Mouse (Mus musculus) embryonic facial prominence, embryonic 13.5 days (tissue): ENCODE data around the gene Socs7. TPM values are rescaled to one million over a fixed set of nuclear protein-coding genes. Genes with fewer than 3 reads are reported as not detected.

ENCODE experiments used
- ATAC-seq: fragments of 200-750 bp; cut with Nextera tagmentation; 2 replicates; pipeline ENCODE4 v1.8.0; 2017; ENCODE audit warnings: low read depth; ENCODE audit not compliant: insufficient number of reproducible peaks, insufficient read depth, low FRiP score, low TSS enrichment
- H3K27ac ChIP-seq: fragments of 300-500 bp; sonication (generic); 2 replicates; pipeline ENCODE4 v1.5.1; 2015; ENCODE audit warnings: moderate library complexity, mild to moderate bottlenecking, inconsistent platforms
- H3K27me3 ChIP-seq: fragments of 300-500 bp; sonication (generic); 2 replicates; pipeline ENCODE4 v1.6.1; 2015; ENCODE audit warnings: mild to moderate bottlenecking, inconsistent platforms
- H3K36me3 ChIP-seq: fragments of 300-500 bp; sonication (generic); 2 replicates; pipeline ENCODE4 v1.6.1; 2015; ENCODE audit warnings: mild to moderate bottlenecking, inconsistent platforms
- H3K4me1 ChIP-seq: fragments of 300-500 bp; sonication (generic); 2 replicates; pipeline ENCODE4 v1.6.1; 2015; ENCODE audit warnings: inconsistent platforms
- H3K4me2 ChIP-seq: fragments of 300-500 bp; sonication (generic); 2 replicates; pipeline ENCODE4 v1.6.1; 2015; ENCODE audit warnings: moderate library complexity, mild to moderate bottlenecking, inconsistent platforms
- H3K4me3 ChIP-seq: fragments of 300-500 bp; sonication (generic); 2 replicates; pipeline ENCODE4 v1.5.1; 2015; ENCODE audit warnings: mild to moderate bottlenecking, inconsistent platforms
- H3K9ac ChIP-seq: fragments of 300-500 bp; sonication (generic); 2 replicates; pipeline ENCODE4 v1.6.1; 2015; ENCODE audit warnings: mild to moderate bottlenecking, inconsistent platforms
- H3K9me3 ChIP-seq: fragments of 300-500 bp; sonication (generic); 2 replicates; pipeline ENCODE4 v1.6.1; 2016; ENCODE audit warnings: inconsistent platforms
- WGBS: fragments of 180-500 bp; shearing (Covaris S2); methylation state at CpG from one replicate; pipeline ENCODE4 v1.1.7; 2015; ENCODE audit warnings: mixed read lengths; 5-methylcytosine and 5-hydroxymethylcytosine counted together
- polyA plus RNA-seq: library from polyadenylated mRNA; unstranded; fragments of >200 nt; fragmentation: Nextera tagmentation; extraction: Ambion mirVana; gene quantifications from 2 replicates; pipeline ENCODE4 v1.2.1, GENCODE M21; 2015

Gene Socs7
- polyA plus RNA-seq, 1 experiment from 2014 or later = 5.3 TPM

GRCm38 (mm10) chr11:97331231-97332190, 30.8 kb upstream of the Socs7 start:
- Histone ChIP-seq H3K4me1 (peaks cover 7% of the 10 kb centered on the region), H3K9me3 (no peaks in the 10 kb centered on the region), H3K9ac (no peak overlapping the region), H3K4me2 (no peak overlapping the region), H3K36me3 (peaks cover 36% of the 10 kb centered on the region), H3K27ac (no peak overlapping the region; the same call in 1 of the 2 replicates), H3K27me3 (peaks cover 2% of the 10 kb centered on the region; the same call in 1 of the 2 replicates), H3K4me3 (no peak overlapping the region)
- no peak for ATAC-seq
- 82% methylated on average over 12 of the region's 12 CpGs for whole genome bisulfite sequencing

DNA sequence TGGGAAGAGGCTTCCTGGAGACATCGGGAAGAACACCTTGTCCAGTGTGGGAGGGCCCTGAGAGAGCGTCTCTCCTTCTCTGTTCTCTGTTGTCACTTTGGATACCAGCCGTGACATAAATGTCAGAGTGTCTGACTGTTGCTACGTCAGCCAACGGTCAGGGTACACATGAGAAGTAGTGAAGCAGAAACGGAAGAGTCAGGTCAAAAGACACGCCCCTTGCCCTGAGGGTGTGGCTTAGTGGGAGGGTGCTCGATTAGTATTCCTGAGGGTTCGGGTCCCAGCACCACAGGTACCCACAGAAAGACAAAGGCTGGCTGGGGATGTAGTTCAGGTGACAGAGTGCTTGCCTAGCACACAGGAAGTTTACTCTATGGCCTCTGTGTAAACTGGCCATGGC, 29.3 kb upstream of the Socs7 start:
- 35% methylated on average over 9 of the region's 9 CpGs for WGBS
- Histone ChIP-seq H3K4me3 (no peak overlapping the region), H3K27me3 (peaks cover 7% of the 10 kb centered on the region; the same call in 1 of the 2 replicates), H3K4me2 (no peak overlapping the region), H3K9me3 (no peaks in the 10 kb centered on the region), H3K4me1 (peaks cover 16% of the 10 kb centered on the region), H3K27ac (no peak overlapping the region), H3K9ac (no peak overlapping the region), H3K36me3 (peaks cover 25% of the 10 kb centered on the region)
- ATAC-seq = no peak

DNA sequence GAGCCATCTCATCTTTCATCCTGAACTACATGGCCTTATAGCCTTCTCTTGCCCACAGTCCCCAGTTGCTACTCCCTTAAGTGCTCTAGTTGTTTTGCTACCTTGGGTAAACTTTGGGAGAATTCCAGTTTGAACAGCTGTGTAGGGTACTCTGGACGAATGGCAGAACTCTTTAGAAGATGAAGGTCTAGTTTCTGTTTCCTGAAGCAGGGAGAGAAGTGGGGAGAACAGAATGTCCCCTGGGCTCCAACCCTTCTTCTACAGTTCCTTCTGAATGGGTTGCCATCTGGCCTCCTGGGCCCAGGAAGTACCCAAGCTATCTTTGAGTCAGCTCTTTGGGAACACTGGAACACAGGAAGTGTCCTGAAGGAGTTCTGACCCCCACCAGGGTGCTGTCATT, 28.5 kb upstream of the Socs7 start:
- Histone ChIP-seq H3K4me1 (peaks cover 24% of the 10 kb centered on the region), H3K9me3 (no peaks in the 10 kb centered on the region), H3K4me3 (no peak overlapping the region), H3K27me3 (peaks cover 7% of the 10 kb centered on the region; the same call in 1 of the 2 replicates), H3K36me3 (peaks cover 18% of the 10 kb centered on the region), H3K9ac (no peak overlapping the region), H3K4me2 (no peak overlapping the region), H3K27ac (no peak overlapping the region)
- 71% methylated on average over 1 of the region's 1 CpGs for WGBS
- no peak for ATAC-seq

DNA sequence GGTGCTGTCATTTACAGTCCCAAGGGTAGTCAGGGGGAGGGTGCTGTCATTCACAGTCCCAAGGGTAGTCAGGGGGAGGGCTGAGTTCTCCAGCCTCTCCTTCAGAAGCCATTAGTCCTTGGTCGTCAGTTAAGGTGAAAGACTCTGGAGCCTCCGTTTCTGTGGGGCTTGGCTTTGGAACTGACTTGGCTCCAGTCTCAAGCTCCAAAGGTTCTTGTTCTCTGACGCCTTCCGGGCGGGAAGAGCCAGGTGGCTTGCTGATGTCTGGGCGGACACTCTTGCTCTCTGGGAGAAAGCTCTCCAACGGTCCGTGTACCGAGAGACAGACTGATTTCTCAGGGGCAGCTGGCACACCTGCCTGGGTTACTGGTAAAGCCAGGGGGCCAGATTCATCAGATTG, 28.0 kb upstream of the Socs7 start:
- no peak overlapping the region for H3K4me2 ChIP-seq
- H3K27me3 ChIP-seq = peaks cover 7% of the 10 kb centered on the region; the same call in 1 of the 2 replicates
- H3K36me3 ChIP-seq = peaks cover 13% of the 10 kb centered on the region
- H3K9me3 ChIP-seq = no peaks in the 10 kb centered on the region
- no peak overlapping the region for H3K27ac ChIP-seq
- peaks cover 27% of the 10 kb centered on the region for H3K4me1 ChIP-seq
- H3K4me3 ChIP-seq = no peak overlapping the region
- ATAC-seq = no peak
- no peak overlapping the region for H3K9ac ChIP-seq
- 85% methylated on average over 9 of the region's 9 CpGs for WGBS

DNA sequence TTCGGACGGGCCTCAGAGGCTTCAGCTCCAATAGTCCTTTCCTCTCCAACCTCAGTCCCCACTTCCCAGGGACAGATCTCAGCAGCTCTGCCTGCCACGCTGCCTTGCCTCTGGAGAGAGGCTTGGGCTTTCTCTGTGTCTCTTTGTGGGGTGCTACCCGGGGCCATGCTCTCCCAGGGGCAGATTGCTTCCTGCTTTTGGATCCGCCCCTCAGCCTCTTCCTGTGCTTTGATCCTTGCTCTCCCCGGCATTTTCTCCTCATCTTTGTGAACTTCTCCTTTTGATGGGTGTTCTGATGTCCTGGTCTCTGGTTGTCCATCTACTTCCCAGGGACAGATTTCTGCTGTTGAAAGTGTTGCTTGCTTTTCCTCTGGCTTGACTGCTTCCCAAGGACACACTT, 26.1 kb upstream of the Socs7 start:
- H3K27ac ChIP-seq = no peak overlapping the region
- no peak overlapping the region for H3K4me3 ChIP-seq
- no peaks in the 10 kb centered on the region for H3K9me3 ChIP-seq
- no peak overlapping the region for H3K9ac ChIP-seq
- H3K27me3 ChIP-seq = peaks cover 7% of the 10 kb centered on the region; the same call in 1 of the 2 replicates
- peaks cover 27% of the 10 kb centered on the region for H3K4me1 ChIP-seq
- H3K4me2 ChIP-seq = no peak overlapping the region
- ATAC-seq = no peak
- no peaks in the 10 kb centered on the region for H3K36me3 ChIP-seq
- WGBS = 34% methylated on average over 6 of the region's 6 CpGs

DNA sequence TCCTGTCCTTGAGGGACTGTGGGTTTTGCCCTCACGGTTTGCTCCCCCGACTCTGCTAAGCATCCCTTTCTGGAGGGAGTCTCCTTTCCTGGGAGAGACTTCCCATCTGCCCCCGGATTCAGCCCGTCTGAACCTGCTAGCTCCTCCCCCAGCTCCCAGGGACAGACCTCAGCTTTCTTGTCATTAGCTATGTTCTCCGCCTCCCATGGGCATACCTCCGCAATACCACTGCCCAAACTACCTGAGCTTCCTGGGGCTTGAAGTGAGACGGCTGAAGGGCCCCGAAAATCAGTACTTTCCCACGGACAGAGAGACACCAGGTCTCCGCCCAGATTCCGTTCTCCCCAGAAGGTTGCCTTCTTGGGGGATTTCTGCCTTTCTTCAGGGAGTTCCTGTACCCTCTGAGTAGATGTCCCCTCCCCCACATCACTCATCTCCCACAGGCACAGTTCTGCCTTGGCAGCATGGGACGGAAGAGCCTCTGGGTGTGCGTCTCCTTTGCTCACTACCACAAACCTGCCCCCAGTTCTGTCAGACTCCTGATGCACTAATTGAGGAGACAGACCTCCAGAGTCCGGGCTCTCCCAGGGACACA, 25.5 kb upstream of the Socs7 start:
- Histone ChIP-seq H3K9ac (no peak overlapping the region), H3K27me3 (peaks cover 7% of the 10 kb centered on the region; the same call in 1 of the 2 replicates)

DNA sequence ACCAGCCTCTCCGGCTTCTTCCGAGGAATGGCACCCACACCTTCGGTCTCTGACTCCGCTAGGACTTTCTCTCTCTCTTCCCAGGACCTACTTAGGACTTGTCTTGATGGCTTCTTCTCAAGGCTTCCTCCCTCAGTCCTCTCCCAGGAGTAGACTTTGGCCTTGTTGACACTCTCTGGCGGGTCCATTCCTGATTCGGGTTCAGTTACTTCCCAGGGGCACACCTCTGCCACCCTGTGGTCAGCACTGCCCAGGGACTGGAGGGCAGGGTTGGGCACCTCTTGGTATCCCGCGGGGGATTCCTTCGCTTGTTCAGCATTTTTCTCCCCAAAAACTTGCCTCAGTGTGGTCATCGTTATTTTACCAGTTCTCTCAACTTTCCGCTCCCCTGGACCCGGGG, 25.0 kb upstream of the Socs7 start:
- WGBS = 86% methylated on average over 12 of the region's 12 CpGs
- Histone ChIP-seq H3K4me2 (no peak overlapping the region), H3K27ac (no peak overlapping the region), H3K27me3 (peaks cover 7% of the 10 kb centered on the region; the same call in 1 of the 2 replicates), H3K9me3 (no peaks in the 10 kb centered on the region), H3K36me3 (no peaks in the 10 kb centered on the region), H3K4me3 (no peak overlapping the region), H3K9ac (no peak overlapping the region), H3K4me1 (peaks cover 27% of the 10 kb centered on the region)
- no peak for ATAC-seq

More for the DNA sequence above, 25.5 kb upstream of the Socs7 start:
- Histone ChIP-seq H3K27ac (no peak overlapping the region), H3K4me2 (no peak overlapping the region), H3K36me3 (no peaks in the 10 kb centered on the region), H3K9me3 (no peaks in the 10 kb centered on the region), H3K4me3 (no peak overlapping the region), H3K4me1 (peaks cover 27% of the 10 kb centered on the region)
- 60% methylated on average over 14 of the region's 14 CpGs for WGBS
- no peak for ATAC-seq

DNA sequence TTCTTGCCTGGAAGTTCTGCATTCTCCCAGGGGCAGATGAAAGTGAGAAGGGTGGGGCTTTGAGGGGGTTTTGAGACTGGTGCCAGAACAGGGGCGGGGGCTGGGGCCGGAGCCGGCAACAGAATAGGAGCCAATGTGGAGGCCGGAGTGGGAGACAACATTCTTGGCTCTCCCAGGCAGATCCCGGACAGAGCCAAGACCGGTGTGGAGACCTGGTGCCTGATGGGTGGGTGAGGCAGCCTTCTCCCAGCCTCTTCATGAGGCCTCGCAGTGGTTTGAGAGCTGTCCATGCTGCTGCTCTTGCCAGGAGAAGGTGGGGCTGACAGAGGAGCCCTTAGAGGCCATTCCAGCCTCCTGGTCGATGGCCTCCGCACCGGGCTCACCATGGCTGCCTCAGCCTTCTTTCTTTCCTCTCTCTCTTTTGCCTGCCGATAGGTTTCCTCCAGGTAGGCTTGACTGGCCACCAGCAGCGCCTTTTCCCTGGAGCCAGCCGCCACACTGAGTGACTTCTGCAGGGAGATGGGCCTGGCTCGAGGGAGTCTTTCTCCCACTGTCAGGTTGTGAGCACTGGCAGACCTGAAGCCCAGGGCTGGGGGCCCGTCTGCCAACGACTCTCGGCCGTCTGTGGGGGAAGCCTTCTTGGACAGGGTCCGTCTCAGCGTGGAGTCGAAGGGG, 23.9 kb upstream of the Socs7 start:
- no peak for ATAC-seq
- 46% methylated on average over 21 of the region's 21 CpGs for WGBS

DNA sequence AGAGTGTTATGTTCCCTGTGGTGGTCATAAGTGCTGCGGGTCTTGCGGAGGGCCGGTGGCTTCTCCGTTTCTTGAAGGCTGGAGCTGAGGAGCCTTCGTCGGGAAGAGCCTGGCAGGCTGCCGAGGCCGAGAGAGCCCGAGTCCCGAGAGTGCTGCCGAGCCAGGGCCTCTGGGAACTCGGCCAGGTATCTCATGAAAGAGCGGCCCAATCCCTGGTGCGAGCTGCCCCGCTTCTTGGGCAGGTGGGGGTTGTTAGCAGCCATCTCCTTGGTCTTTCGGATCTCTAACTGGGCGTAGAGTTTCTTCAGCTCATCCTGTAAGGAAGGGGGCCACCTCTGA, 23.4 kb upstream of the Socs7 start:
- H3K27me3 ChIP-seq = peaks cover 7% of the 10 kb centered on the region; the same call in 1 of the 2 replicates
- no peak for ATAC-seq
- WGBS = 37% methylated on average over 17 of the region's 17 CpGs
- H3K27ac ChIP-seq = peak overlapping the region; percentile 68
- no peaks in the 10 kb centered on the region for H3K36me3 ChIP-seq
- peak overlapping the region; percentile 58 for H3K9ac ChIP-seq
- H3K4me2 ChIP-seq = peak overlapping the region; percentile 42
- H3K4me1 ChIP-seq = peaks cover 33% of the 10 kb centered on the region
- no peaks in the 10 kb centered on the region for H3K9me3 ChIP-seq
- no peak overlapping the region; the same call in 1 of the 2 replicates for H3K4me3 ChIP-seq

More for the DNA sequence above, 23.9 kb upstream of the Socs7 start:
- no peaks in the 10 kb centered on the region for H3K9me3 ChIP-seq
- peaks cover 28% of the 10 kb centered on the region for H3K4me1 ChIP-seq
- no peak overlapping the region; the same call in 1 of the 2 replicates for H3K4me3 ChIP-seq
- no peaks in the 10 kb centered on the region for H3K36me3 ChIP-seq
- peaks cover 7% of the 10 kb centered on the region; the same call in 1 of the 2 replicates for H3K27me3 ChIP-seq
- peak overlapping the region; percentile 68 for H3K27ac ChIP-seq
- peak overlapping the region; percentile 42 for H3K4me2 ChIP-seq
- peak overlapping the region; percentile 58 for H3K9ac ChIP-seq

GRCm38 (mm10) chr11:97343175-97343574, 19.2 kb upstream of the Socs7 start:
- H3K27me3 ChIP-seq = no peaks in the 10 kb centered on the region
- no peak for ATAC-seq
- no peak overlapping the region for H3K4me3 ChIP-seq
- H3K27ac ChIP-seq = no peak overlapping the region
- H3K4me2 ChIP-seq = 0 out of 2 replicates have a peak overlapping the region, but pooled peaks have one; percentile 37
- H3K36me3 ChIP-seq = no peaks in the 10 kb centered on the region
- peaks cover 17% of the 10 kb centered on the region for H3K4me1 ChIP-seq
- 29% methylated on average over 8 of the region's 8 CpGs for WGBS
- H3K9me3 ChIP-seq = no peaks in the 10 kb centered on the region
- peak overlapping the region; percentile 59 for H3K9ac ChIP-seq

GRCm38 (mm10) chr11:97343619-97344018, 18.7 kb upstream of the Socs7 start:
- Histone ChIP-seq H3K27me3 (no peaks in the 10 kb centered on the region), H3K9ac (peak overlapping the region; percentile 44; the same call in 1 of the 2 replicates), H3K27ac (no peak overlapping the region), H3K4me2 (peak overlapping the region; percentile 37), H3K4me3 (no peak overlapping the region), H3K4me1 (peaks cover 12% of the 10 kb centered on the region), H3K36me3 (no peaks in the 10 kb centered on the region), H3K9me3 (no peaks in the 10 kb centered on the region)
- WGBS = 26% methylated on average over 17 of the region's 17 CpGs
- no peak for ATAC-seq
